Mouse (Mus musculus) ES-Bruce4 (cell line): Measurements from ENCODE around the gene Fam163a. TPM values are rescaled to one million over a fixed set of nuclear protein-coding genes. Genes with fewer than 3 reads are reported as not detected.

ENCODE experiments used
- H3K27ac ChIP-seq: 2 replicates; pipeline ENCODE4 v1.5.1; 2012; ENCODE audit warnings: low read length, inconsistent platforms; ENCODE audit not compliant: insufficient read depth
- H3K27me3 ChIP-seq: 2 replicates; pipeline ENCODE4 v1.6.1; 2012; ENCODE audit warnings: mild to moderate bottlenecking, low read length, inconsistent platforms; ENCODE audit not compliant: control insufficient read depth, poor library complexity, insufficient read depth, severe bottlenecking
- H3K36me3 ChIP-seq: 2 replicates; pipeline ENCODE4 v1.6.1; 2012; ENCODE audit warnings: inconsistent platforms, mild to moderate bottlenecking, low read length, moderate library complexity; ENCODE audit not compliant: control insufficient read depth, poor library complexity, insufficient read depth, severe bottlenecking
- H3K4me1 ChIP-seq: one replicate; pipeline ENCODE4 v1.8.1; 2011; ENCODE audit warnings: low read length; ENCODE audit not compliant: control insufficient read depth, insufficient read depth
- H3K4me3 ChIP-seq: 2 replicates; pipeline ENCODE4 v1.5.1; 2011; ENCODE audit warnings: low read depth, mild to moderate bottlenecking, low read length
- H3K9ac ChIP-seq: 2 replicates; pipeline ENCODE4 v1.6.1; 2012; ENCODE audit warnings: low read depth, mild to moderate bottlenecking, inconsistent platforms; ENCODE audit not compliant: poor library complexity, severe bottlenecking
- H3K9me3 ChIP-seq: replicated peaks from 2 replicates; pipeline ENCODE4 v1.6.1; 2012; ENCODE audit warnings: mild to moderate bottlenecking, low read length, inconsistent platforms; ENCODE audit not compliant: control insufficient read depth, poor library complexity, insufficient read depth, severe bottlenecking
- CTCF ChIP-seq: IDR thresholded peaks from one replicate; pipeline ENCODE4 v1.8.1; 2011; ENCODE audit warnings: low read depth, low read length
- EP300 ChIP-seq: IDR thresholded peaks from 2 replicates; pipeline ENCODE4 v1.6.1; 2011; ENCODE audit warnings: low read depth, low read length; ENCODE audit not compliant: insufficient read depth
- POLR2A ChIP-seq: IDR thresholded peaks from one replicate; pipeline ENCODE4 v1.8.1; 2011; ENCODE audit warnings: low read length; ENCODE audit not compliant: insufficient read depth
- polyA plus RNA-seq: library from polyadenylated mRNA; stranded (reverse); fragments of >200 nt; gene quantifications from 2 replicates; pipeline ENCODE4 v1.2.4, GENCODE M21; 2011; ENCODE audit warnings: low read depth; ENCODE audit not compliant: missing spikeins, insufficient read depth, insufficient read length

Gene Fam163a
- polyA plus RNA-seq, 1 experiment, result 0.40 TPM

DNA sequence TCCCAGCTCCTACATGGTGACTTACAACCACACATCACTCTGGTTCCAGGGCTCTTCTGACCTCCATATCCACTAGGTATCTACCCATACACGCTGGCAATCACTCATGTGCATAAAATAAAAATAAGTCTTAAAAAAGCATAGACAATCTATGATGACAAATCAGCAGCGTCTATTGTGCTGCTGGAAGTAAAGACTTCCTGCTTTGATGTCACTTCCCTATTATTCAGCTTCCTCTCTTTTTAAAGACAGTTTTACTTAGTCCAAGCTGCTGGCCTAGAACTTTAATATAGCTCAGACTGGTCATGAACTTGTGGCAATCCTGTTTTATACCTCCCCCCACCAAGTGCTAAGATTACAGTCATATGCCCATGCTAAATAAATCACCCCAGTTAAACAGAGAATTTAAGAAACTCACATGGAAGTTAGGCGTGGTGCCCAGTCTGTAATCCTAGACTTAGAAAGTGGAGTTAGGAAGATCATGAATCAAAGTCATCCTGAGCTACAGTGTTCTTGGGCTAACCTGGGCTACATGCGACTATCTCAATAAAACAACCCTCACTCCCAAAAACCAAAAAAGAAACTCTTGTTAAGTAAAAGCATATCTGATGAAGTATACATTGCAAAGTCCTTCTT is 176.4 kb downstream of the Fam163a start:
- no peaks in the 10 kb centered on the region for H3K4me1 ChIP-seq
- H3K9ac ChIP-seq, result no peak overlapping the region
- H3K9me3 ChIP-seq, result no peaks in the 10 kb centered on the region
- TF ChIP-seq EP300 (no peak), POLR2A (no peak), CTCF (no peak)
- peaks cover 2% of the 10 kb centered on the region; the same call in 1 of the 2 replicates for H3K36me3 ChIP-seq
- H3K27me3 ChIP-seq, result no peaks in the 10 kb centered on the region
- no peak overlapping the region for H3K4me3 ChIP-seq
- no peak overlapping the region for H3K27ac ChIP-seq

DNA sequence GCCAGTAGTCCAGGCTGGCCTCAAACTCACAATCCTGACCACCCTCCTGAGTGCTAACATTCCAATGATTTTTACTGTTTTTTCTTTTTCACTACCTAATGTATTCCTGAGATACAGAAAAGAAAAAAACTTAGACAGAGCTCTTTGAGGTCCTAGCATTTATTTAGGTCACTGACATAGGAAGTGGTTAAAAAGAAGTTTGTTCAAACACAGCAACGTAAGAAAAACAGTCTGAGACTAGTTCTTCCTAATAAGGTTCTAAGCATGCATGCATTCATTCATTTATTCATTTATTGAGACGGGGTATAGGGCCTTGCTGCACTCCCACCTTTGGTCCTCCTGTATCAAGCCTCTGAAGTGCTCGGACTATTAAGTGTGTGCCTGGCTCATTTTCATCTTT is 177.0 kb downstream of the Fam163a start:
- H3K9me3 ChIP-seq, result no peaks in the 10 kb centered on the region
- peaks cover 2% of the 10 kb centered on the region; the same call in 1 of the 2 replicates for H3K36me3 ChIP-seq
- H3K27ac ChIP-seq, result no peak overlapping the region
- H3K27me3 ChIP-seq, result no peaks in the 10 kb centered on the region
- H3K4me3 ChIP-seq, result no peak overlapping the region
- TF ChIP-seq EP300, result no peak
- no peak for TF ChIP-seq POLR2A
- TF ChIP-seq CTCF, result no peak
- no peak overlapping the region for H3K9ac ChIP-seq
- H3K4me1 ChIP-seq, result no peaks in the 10 kb centered on the region

Other genes starting within 250 kb of the Fam163a start
- 35.2 and 36.5 TPM in 2 replicates for gene Cep350, start 231.8 kb downstream of the Fam163a start, polyA plus RNA-seq
- gene Tor1aip2, start 169.6 kb downstream of the Fam163a start, polyA plus RNA-seq, result 178 and 198 TPM in 2 replicates
- 18.8 and 29.9 TPM in 2 replicates for gene Tor1aip1, start 168.5 kb downstream of the Fam163a start, polyA plus RNA-seq
- 15.1 and 17.1 TPM in 2 replicates for gene Tdrd5, start 98.6 kb upstream of the Fam163a start, polyA plus RNA-seq
- not detected in 2 replicates for gene Nphs2, start 105.7 kb upstream of the Fam163a start, polyA plus RNA-seq
- 1,667 and 1,764 TPM in 2 replicates for gene Gm2000, start 161.0 kb upstream of the Fam163a start, polyA plus RNA-seq
- 1.5 and 2.9 TPM in 2 replicates for gene Axdnd1, start 216.1 kb upstream of the Fam163a start, polyA plus RNA-seq